Mouse (Mus musculus) liver, embryonic 13.5 days (tissue): ENCODE data around the gene Lrrc32. TPM values are rescaled to one million over a fixed set of nuclear protein-coding genes. Genes with fewer than 3 reads are reported as not detected.

Source experiments
- polyA plus RNA-seq: library from polyadenylated mRNA; unstranded; fragments of >200 nt; fragmentation: Nextera tagmentation; extraction: Ambion mirVana; gene quantifications from 2 replicates; pipeline ENCODE4 v1.2.1, GENCODE M21; 2015

Lrrc32 gene
- polyA plus RNA-seq, 1 experiment from 2014 or later: 3.2 TPM

Other genes starting within 250 kb of the Lrrc32 start
- 24.4 and 28.9 TPM in 2 replicates for gene Acer3, start 168.1 kb upstream of the Lrrc32 start, polyA plus RNA-seq
- gene Tsku, start 128.0 kb upstream of the Lrrc32 start, polyA plus RNA-seq: 1.1 and 1.8 TPM in 2 replicates
- not detected in 2 replicates for gene Gucy2d, start 48.9 kb upstream of the Lrrc32 start, polyA plus RNA-seq
- 4.6 and 8.4 TPM in 2 replicates for gene Emsy, start 167.5 kb downstream of the Lrrc32 start, polyA plus RNA-seq
- 15.7 and 17.7 TPM in 2 replicates for gene Thap12, start 213.8 kb downstream of the Lrrc32 start, polyA plus RNA-seq